Mouse (Mus musculus) mouse trophoblast stem cell (cell line): ENCODE measurements around the gene Olfr391-ps.

Experiments
- in situ Hi-C, 2 experiments: fragments of 300-500 bp; cut with MseI, MboI; formaldehyde crosslinking; loops; 2 replicates in 1 of 2; 3 replicates in 1 of 2; pipeline ENCODE4 v1.15.1; 2025

Olfr391-ps gene

GRCm38 (mm10) chr11:73802952-73803351 is at the start of gene Olfr391-ps:
TSS of gene Olfr391-ps (minus strand) at chr11:73803052.
- in situ Hi-C loops: no loop called here

- in situ Hi-C loops: no loop called here
Observed at GRCm38 (mm10) chr11:73851354-73851753, 48.5 kb upstream of the Olfr391-ps start, which contains the start of gene Olfr393. TSS of gene Olfr393 (minus strand) at chr11:73851454.

- in situ Hi-C loops: no loop called here
Observed at GRCm38 (mm10) chr11:73816949-73817348, 14.1 kb upstream of the Olfr391-ps start, which contains the start of gene Olfr392. TSS of gene Olfr392 (minus strand) at chr11:73817049.

- in situ Hi-C loops: no loop called here
Observed at GRCm38 (mm10) chr11:73782664-73783063, 20.2 kb downstream of the Olfr391-ps start, which contains the start of gene Olfr390. TSS of gene Olfr390 (plus strand) at chr11:73782964.

- in situ Hi-C loops: no loop called here
Observed at GRCm38 (mm10) chr11:73780613-73781012, 22.2 kb downstream of the Olfr391-ps start, which contains the start of gene Olfr389. TSS of gene Olfr389 (minus strand) at chr11:73780713.

GRCm38 (mm10) chr11:73759115-73759514 is 43.7 kb downstream of the Olfr391-ps start:
- in situ Hi-C loops: no loop called here
